Mouse (Mus musculus) urinary bladder, postnatal 36 days (tissue): ENCODE results near the gene Col6a4.
A peak's percentile ranks its signal among the peaks of the same experiment; 100 is the strongest.

Experiments used
- DNase-seq, 2 experiments: peaks; one replicate each; pipeline ENCODE4 v3.0.0; 2022; ENCODE audit warnings: low spot score in 2 of 2, mixed read lengths in 1 of 2

Gene Col6a4

GRCm38 (mm10) chr9:106073956-106074355 lies 22.6 kb downstream of the Col6a4 start:
- DNase-seq = no peak

GRCm38 (mm10) chr9:106071651-106072050 lies 24.9 kb downstream of the Col6a4 start:
- DNase-seq = no peak

- no peak for DNase-seq
These were observed 43.1 kb downstream of the Col6a4 start for GRCm38 (mm10) chr9:106053446-106053845.

- DNase-seq = no peak
These were observed 52.6 kb downstream of the Col6a4 start for GRCm38 (mm10) chr9:106043921-106044503.

GRCm38 (mm10) chr9:106039915-106040659 lies 56.5 kb downstream of the Col6a4 start:
- DNase-seq = no peak

GRCm38 (mm10) chr9:106039276-106039675 lies 57.3 kb downstream of the Col6a4 start:
- DNase-seq = no peak

- DNase-seq = peak; percentile 19 to 27
These were observed 57.7 kb downstream of the Col6a4 start for GRCm38 (mm10) chr9:106038865-106039264.

GRCm38 (mm10) chr9:106015666-106016065 lies 80.9 kb downstream of the Col6a4 start:
- DNase-seq = peak in 1 of 2 experiments; percentile 8

GRCm38 (mm10) chr9:106013139-106013538 lies 83.4 kb downstream of the Col6a4 start:
- no peak for DNase-seq

GRCm38 (mm10) chr9:105997955-105998354 lies 98.6 kb downstream of the Col6a4 start:
- no peak for DNase-seq

GRCm38 (mm10) chr9:105992425-105992824 lies 104.2 kb downstream of the Col6a4 start:
- no peak for DNase-seq

GRCm38 (mm10) chr9:105990099-105990498 lies 106.5 kb downstream of the Col6a4 start:
- DNase-seq = no peak

- DNase-seq = no peak
These were observed 107.1 kb downstream of the Col6a4 start for GRCm38 (mm10) chr9:105989468-105989867.

- no peak for DNase-seq
These were observed 108.5 kb downstream of the Col6a4 start for GRCm38 (mm10) chr9:105988096-105988495.

- DNase-seq = no peak
These were observed 111.6 kb downstream of the Col6a4 start for GRCm38 (mm10) chr9:105984931-105985519.

GRCm38 (mm10) chr9:105978479-105978878 lies 118.1 kb downstream of the Col6a4 start:
- no peak for DNase-seq

- no peak for DNase-seq
These were observed 119.7 kb downstream of the Col6a4 start for GRCm38 (mm10) chr9:105976871-105977270.

- DNase-seq = no peak
These were observed 120.3 kb downstream of the Col6a4 start for GRCm38 (mm10) chr9:105976314-105976713.

- DNase-seq = no peak
These were observed 122.8 kb downstream of the Col6a4 start for GRCm38 (mm10) chr9:105973736-105974135.

GRCm38 (mm10) chr9:105972031-105972430 lies 124.6 kb downstream of the Col6a4 start:
- DNase-seq = no peak

- DNase-seq = no peak
These were observed 125.2 kb downstream of the Col6a4 start for GRCm38 (mm10) chr9:105971351-105971894.

GRCm38 (mm10) chr9:105970901-105971300 lies 125.7 kb downstream of the Col6a4 start:
- DNase-seq = no peak

- DNase-seq = no peak
These were observed 128.6 kb downstream of the Col6a4 start for GRCm38 (mm10) chr9:105967976-105968375.
